Mouse (Mus musculus) forebrain, embryonic 12.5 days (tissue): Measurements from ENCODE around the gene Lman2l. TPM values are rescaled to one million over a fixed set of nuclear protein-coding genes. Genes with fewer than 3 reads are reported as not detected.

Source experiments
- ATAC-seq: fragments of 200-750 bp; cut with Nextera tagmentation; 2 replicates; pipeline ENCODE4 v1.8.0; 2017; ENCODE audit warnings: moderate TSS enrichment; ENCODE audit not compliant: low FRiP score
- H3K27ac ChIP-seq: fragments of 300-500 bp; sonication (generic); 2 replicates; pipeline ENCODE4 v1.5.1; 2016; ENCODE audit warnings: mild to moderate bottlenecking
- H3K27me3 ChIP-seq: fragments of 300-500 bp; sonication (generic); 2 replicates; pipeline ENCODE4 v1.6.1; 2016; ENCODE audit warnings: mild to moderate bottlenecking
- H3K36me3 ChIP-seq: fragments of 300-500 bp; sonication (generic); replicated peaks from 2 replicates; pipeline ENCODE4 v1.6.1; 2016; ENCODE audit warnings: mild to moderate bottlenecking
- H3K4me1 ChIP-seq: fragments of 300-500 bp; sonication (generic); 2 replicates; pipeline ENCODE4 v1.6.1; 2016
- H3K4me2 ChIP-seq: fragments of 300-500 bp; sonication (generic); 2 replicates; pipeline ENCODE4 v1.6.1; 2016; ENCODE audit warnings: mild to moderate bottlenecking, moderate library complexity
- H3K4me3 ChIP-seq: fragments of 300-500 bp; sonication (generic); replicated peaks from 2 replicates; pipeline ENCODE4 v1.5.1; 2016; ENCODE audit warnings: mild to moderate bottlenecking
- H3K9ac ChIP-seq: fragments of 300-500 bp; sonication (generic); 2 replicates; pipeline ENCODE4 v1.6.1; 2016; ENCODE audit warnings: mild to moderate bottlenecking
- H3K9me3 ChIP-seq: fragments of 300-500 bp; sonication (generic); 2 replicates; pipeline ENCODE4 v1.6.1; 2016
- WGBS: fragments of 180-500 bp; shearing (Covaris S2); methylation state at CpG from one replicate; pipeline ENCODE4 v1.1.7; 2016; 5-methylcytosine and 5-hydroxymethylcytosine counted together
- polyA plus RNA-seq: library from polyadenylated mRNA; unstranded; fragments of >200 nt; fragmentation: Nextera tagmentation; extraction: Ambion mirVana; gene quantifications from 2 replicates; pipeline ENCODE4 v1.2.1, GENCODE M21; 2016

The Lman2l gene
- 67.1 and 71.4 TPM in 2 replicates for polyA plus RNA-seq

- H3K36me3 ChIP-seq: peaks cover 20% of the 10 kb centered on the region
- H3K27ac ChIP-seq: peak within 1 kb of the TSS; percentile 85
- peak within 1 kb of the TSS; percentile 77 for H3K9ac ChIP-seq
- H3K4me3 ChIP-seq: peak within 1 kb of the TSS; percentile 81
- H3K27me3 ChIP-seq: no peaks in the 10 kb centered on the region
- no peaks in the 10 kb centered on the region for H3K9me3 ChIP-seq
- H3K4me1 ChIP-seq: peaks cover 8% of the 10 kb centered on the region
- WGBS: 1% methylated on average over 57 of the region's 57 CpGs
- ATAC-seq: peak; percentile 100
- peak within 1 kb of the TSS; percentile 64 for H3K4me2 ChIP-seq
Measured at GRCm38 (mm10) chr1:36444471-36445464, at the start of gene Lman2l. Gene Lman2l, minus strand, starts transcription at chr1:36445271.

GRCm38 (mm10) chr1:36493299-36493698, 48.2 kb upstream of the Lman2l start:
- H3K9ac ChIP-seq: no peak overlapping the region
- WGBS: 85% methylated on average over 6 of the region's 6 CpGs
- no peaks in the 10 kb centered on the region for H3K9me3 ChIP-seq
- peaks cover 6% of the 10 kb centered on the region for H3K4me1 ChIP-seq
- no peaks in the 10 kb centered on the region for H3K27me3 ChIP-seq
- no peak overlapping the region for H3K4me2 ChIP-seq
- no peak for ATAC-seq
- no peak overlapping the region for H3K27ac ChIP-seq
- H3K4me3 ChIP-seq: no peak overlapping the region
- H3K36me3 ChIP-seq: 0 out of 2 replicates have a peak, but pooled peaks cover under 1% of the 10 kb centered on the region

GRCm38 (mm10) chr1:36492416-36493139, 47.5 kb upstream of the Lman2l start:
- Histone ChIP-seq H3K4me3 (no peak overlapping the region), H3K9me3 (no peaks in the 10 kb centered on the region), H3K27ac (no peak overlapping the region), H3K4me1 (peaks cover 6% of the 10 kb centered on the region), H3K27me3 (no peaks in the 10 kb centered on the region), H3K9ac (no peak overlapping the region), H3K36me3 (no peaks in the 10 kb centered on the region), H3K4me2 (no peak overlapping the region)
- 0 out of 2 replicates have a peak, but pooled peaks have one; percentile 36 for ATAC-seq
- WGBS: 50% methylated on average over 9 of the region's 9 CpGs

GRCm38 (mm10) chr1:36489661-36490060, 44.6 kb upstream of the Lman2l start:
- Histone ChIP-seq H3K36me3 (no peaks in the 10 kb centered on the region), H3K9me3 (no peaks in the 10 kb centered on the region), H3K4me1 (peaks cover 6% of the 10 kb centered on the region), H3K27me3 (no peaks in the 10 kb centered on the region), H3K4me3 (no peak overlapping the region), H3K4me2 (no peak overlapping the region), H3K27ac (no peak overlapping the region), H3K9ac (no peak overlapping the region)
- WGBS: 74% methylated on average over 6 of the region's 6 CpGs
- ATAC-seq: no peak

GRCm38 (mm10) chr1:36487111-36487510, 42.0 kb upstream of the Lman2l start:
- WGBS: 75% methylated on average over 9 of the region's 9 CpGs
- H3K27ac ChIP-seq: no peak overlapping the region
- no peak overlapping the region for H3K9ac ChIP-seq
- H3K4me2 ChIP-seq: no peak overlapping the region
- H3K4me1 ChIP-seq: no peaks in the 10 kb centered on the region
- no peaks in the 10 kb centered on the region for H3K9me3 ChIP-seq
- no peak for ATAC-seq
- H3K27me3 ChIP-seq: no peaks in the 10 kb centered on the region
- no peaks in the 10 kb centered on the region for H3K36me3 ChIP-seq
- no peak overlapping the region for H3K4me3 ChIP-seq

GRCm38 (mm10) chr1:36485080-36485479, 40.0 kb upstream of the Lman2l start:
- Histone ChIP-seq H3K4me2 (no peak overlapping the region), H3K9me3 (no peaks in the 10 kb centered on the region), H3K4me1 (no peaks in the 10 kb centered on the region), H3K36me3 (no peaks in the 10 kb centered on the region), H3K9ac (no peak overlapping the region), H3K27me3 (no peaks in the 10 kb centered on the region), H3K27ac (no peak overlapping the region), H3K4me3 (no peak overlapping the region)
- WGBS: 91% methylated on average over 7 of the region's 7 CpGs
- no peak for ATAC-seq

- Histone ChIP-seq H3K4me2 (no peak overlapping the region), H3K36me3 (no peaks in the 10 kb centered on the region), H3K27me3 (no peaks in the 10 kb centered on the region), H3K9ac (no peak overlapping the region), H3K27ac (no peak overlapping the region), H3K4me3 (no peak overlapping the region), H3K9me3 (no peaks in the 10 kb centered on the region), H3K4me1 (no peaks in the 10 kb centered on the region)
- 68% methylated on average over 4 of the region's 4 CpGs for WGBS
- ATAC-seq: no peak
Measured at GRCm38 (mm10) chr1:36483825-36484224, 38.8 kb upstream of the Lman2l start.

- no peaks in the 10 kb centered on the region for H3K27me3 ChIP-seq
- no peak overlapping the region for H3K4me2 ChIP-seq
- WGBS: 89% methylated on average over 12 of the region's 12 CpGs
- peaks cover 18% of the 10 kb centered on the region for H3K4me1 ChIP-seq
- no peak overlapping the region for H3K9ac ChIP-seq
- H3K27ac ChIP-seq: no peak overlapping the region
- H3K4me3 ChIP-seq: no peak overlapping the region
- ATAC-seq: no peak
- no peaks in the 10 kb centered on the region for H3K36me3 ChIP-seq
- H3K9me3 ChIP-seq: no peaks in the 10 kb centered on the region
Measured at GRCm38 (mm10) chr1:36479903-36480899, 35.1 kb upstream of the Lman2l start.

GRCm38 (mm10) chr1:36478343-36478795, 33.3 kb upstream of the Lman2l start:
- Histone ChIP-seq H3K4me2 (no peak overlapping the region), H3K9me3 (no peaks in the 10 kb centered on the region), H3K9ac (no peak overlapping the region), H3K36me3 (no peaks in the 10 kb centered on the region), H3K27me3 (no peaks in the 10 kb centered on the region), H3K27ac (no peak overlapping the region), H3K4me1 (peaks cover 37% of the 10 kb centered on the region), H3K4me3 (no peak overlapping the region)
- 77% methylated on average over 2 of the region's 2 CpGs for WGBS
- no peak for ATAC-seq

- Histone ChIP-seq H3K27ac (no peak overlapping the region), H3K4me2 (no peak overlapping the region; the same call in 1 of the 2 replicates), H3K4me3 (no peak overlapping the region), H3K9ac (no peak overlapping the region), H3K36me3 (no peaks in the 10 kb centered on the region), H3K27me3 (no peaks in the 10 kb centered on the region), H3K4me1 (peaks cover 53% of the 10 kb centered on the region), H3K9me3 (no peaks in the 10 kb centered on the region)
- WGBS: 81% methylated on average over 7 of the region's 7 CpGs
- no peak for ATAC-seq
Measured at GRCm38 (mm10) chr1:36476426-36476825, 31.4 kb upstream of the Lman2l start.

GRCm38 (mm10) chr1:36475480-36476110, 30.5 kb upstream of the Lman2l start:
- WGBS: 56% methylated on average over 8 of the region's 8 CpGs
- H3K36me3 ChIP-seq: no peaks in the 10 kb centered on the region
- peaks cover 57% of the 10 kb centered on the region for H3K4me1 ChIP-seq
- H3K4me2 ChIP-seq: peak overlapping the region; percentile 66
- H3K9me3 ChIP-seq: no peaks in the 10 kb centered on the region
- no peak for ATAC-seq
- H3K27ac ChIP-seq: 0 out of 2 replicates have a peak overlapping the region, but pooled peaks have one; percentile 42
- 0 out of 2 replicates have a peak overlapping the region, but pooled peaks have one; percentile 8 for H3K4me3 ChIP-seq
- no peaks in the 10 kb centered on the region for H3K27me3 ChIP-seq
- H3K9ac ChIP-seq: peak overlapping the region; percentile 31; the same call in 1 of the 2 replicates
